Mouse (Mus musculus) brain, adult 10 weeks (tissue): Measurements from ENCODE around the gene Osbpl7. TPM values are rescaled to one million over a fixed set of nuclear protein-coding genes. Genes with fewer than 3 reads are reported as not detected.

Experiments
- polyA plus RNA-seq: library from polyadenylated mRNA; stranded (reverse); fragments of 350-450 nt; fragmentation: Illumina TruSeq; extraction: RNeasy Lipid Tissue Mini Kit (QIAGEN cat#74804); gene quantifications from one replicate; pipeline ENCODE4 v1.2.3, GENCODE M21; 2015; ENCODE audit warnings: low read depth, low replicate concordance

The Osbpl7 gene
- polyA plus RNA-seq: 9.9 TPM

GRCm38 (mm10) chr11:97050216-97050943, at the start of gene Osbpl7:
Osbpl7 (plus strand) TSS chr11:97050628.

GRCm38 (mm10) chr11:97013121-97013670, 37.2 kb upstream of the Osbpl7 start, which contains the start of gene Sp6:
Sp6 (plus strand) TSS chr11:97013394.

GRCm38 (mm10) chr11:97029686-97030417, 20.6 kb upstream of the Osbpl7 start, which contains the start of gene Scrn2:
Scrn2 (plus strand) TSS chr11:97029938.

GRCm38 (mm10) chr11:97041022-97041899, 9.2 kb upstream of the Osbpl7 start, which contains the start of the genes Lrrc46 and Mrpl10:
Lrrc46 (minus strand) TSS chr11:97041407.
Mrpl10 (plus strand) TSS chr11:97041560.

GRCm38 (mm10) chr11:97114671-97115601, 64.5 kb downstream of the Osbpl7 start, which contains the start of gene Tbx21:
Tbx21 (minus strand) TSS chr11:97115331.

Other genes with a start within 250 kb of the Osbpl7 start
- gene Nfe2l1, start 220.7 kb upstream of the Osbpl7 start, polyA plus RNA-seq: 222 TPM
- 11.5 TPM for gene Copz2, start 200.8 kb upstream of the Osbpl7 start, polyA plus RNA-seq
- gene Cdk5rap3, start 134.1 kb upstream of the Osbpl7 start, polyA plus RNA-seq: 29.9 TPM
- not detected for gene Prr15l, start 122.5 kb upstream of the Osbpl7 start, polyA plus RNA-seq
- gene Pnpo, start 106.6 kb upstream of the Osbpl7 start, polyA plus RNA-seq: 53.9 TPM
- 9.7 TPM for gene Sp2, start 67.7 kb upstream of the Osbpl7 start, polyA plus RNA-seq
- 0.19 TPM for gene Sp6, start 37.2 kb upstream of the Osbpl7 start, polyA plus RNA-seq
- gene Scrn2, start 20.7 kb upstream of the Osbpl7 start, polyA plus RNA-seq: 5.4 TPM
- gene Lrrc46, start 9.2 kb upstream of the Osbpl7 start, polyA plus RNA-seq: 1.3 TPM
- gene Mrpl10, start 9.1 kb upstream of the Osbpl7 start, polyA plus RNA-seq: 78.6 TPM
- 0.24 TPM for gene Tbx21, start 64.7 kb downstream of the Osbpl7 start, polyA plus RNA-seq
- 39.0 TPM for gene Tbkbp1, start 100.9 kb downstream of the Osbpl7 start, polyA plus RNA-seq
- 81.1 TPM for gene Kpnb1, start 137.3 kb downstream of the Osbpl7 start, polyA plus RNA-seq
- 101 TPM for gene Npepps, start 230.0 kb downstream of the Osbpl7 start, polyA plus RNA-seq